Mouse (Mus musculus): ENCODE results near the gene Psmd1.
"Not testable (repeated sequence)": the region's sequence is repeated elsewhere in the genome, so short reads cannot be mapped to it uniquely, and the experiment has no call there.

Gene Psmd1

GRCm38 (mm10) chr1:86064271-86064991, at the start of gene Psmd1:
Gene Psmd1, plus strand, starts transcription at chr1:86064387.
- DNase-seq (ENCODE audit: low read depth, low spot score): peak; percentile 85

- DNase-seq (ENCODE audit: low read depth, low spot score): not testable (repeated sequence)
These were observed 48.4 kb upstream of the Psmd1 start for GRCm38 (mm10) chr1:86015758-86016157.

- no peak for DNase-seq (ENCODE audit: low read depth, low spot score)
These were observed 47.7 kb upstream of the Psmd1 start, which contains the start of gene Spata3 for GRCm38 (mm10) chr1:86016516-86016915. Gene Spata3, plus strand, starts transcription at chr1:86016816.

GRCm38 (mm10) chr1:86018235-86019055, 45.7 kb upstream of the Psmd1 start:
- DNase-seq (ENCODE audit: low read depth, low spot score): no peak

- DNase-seq (ENCODE audit: low read depth, low spot score): no peak
These were observed 42.7 kb upstream of the Psmd1 start for GRCm38 (mm10) chr1:86021365-86021989.

GRCm38 (mm10) chr1:86032273-86032987, 31.8 kb upstream of the Psmd1 start:
- DNase-seq (ENCODE audit: low read depth, low spot score): no peak

GRCm38 (mm10) chr1:86038191-86038951, 25.8 kb upstream of the Psmd1 start:
- DNase-seq (ENCODE audit: low read depth, low spot score): no peak

- DNase-seq (ENCODE audit: low read depth, low spot score): no peak
These were observed 24.1 kb upstream of the Psmd1 start for GRCm38 (mm10) chr1:86040131-86040530.

GRCm38 (mm10) chr1:86040817-86041216, 23.4 kb upstream of the Psmd1 start:
- DNase-seq (ENCODE audit: low read depth, low spot score): no peak

- DNase-seq (ENCODE audit: low read depth, low spot score): no peak
These were observed 19.1 kb upstream of the Psmd1 start for GRCm38 (mm10) chr1:86045056-86045455.

- no peak for DNase-seq (ENCODE audit: low read depth, low spot score)
These were observed 18.1 kb upstream of the Psmd1 start, which contains the start of gene 2810459M11Rik for GRCm38 (mm10) chr1:86045848-86046805. Gene 2810459M11Rik, plus strand, starts transcription at chr1:86045863.

GRCm38 (mm10) chr1:86046833-86047563, 17.2 kb upstream of the Psmd1 start:
- no peak for DNase-seq (ENCODE audit: low read depth, low spot score)

- no peak for DNase-seq (ENCODE audit: low read depth, low spot score)
These were observed 16.0 kb upstream of the Psmd1 start for GRCm38 (mm10) chr1:86048231-86048630.

- DNase-seq (ENCODE audit: low read depth, low spot score): no peak
These were observed 15.4 kb upstream of the Psmd1 start for GRCm38 (mm10) chr1:86048744-86049143.

- no peak for DNase-seq (ENCODE audit: low read depth, low spot score)
These were observed 10.8 kb upstream of the Psmd1 start for GRCm38 (mm10) chr1:86053198-86053921.

GRCm38 (mm10) chr1:86054943-86055342, 9.2 kb upstream of the Psmd1 start:
- no peak for DNase-seq (ENCODE audit: low read depth, low spot score)

- DNase-seq (ENCODE audit: low read depth, low spot score): no peak
These were observed 7.9 kb upstream of the Psmd1 start for GRCm38 (mm10) chr1:86056284-86056683.
